In genomic region chr6:53820486-53820985, GRCm38 (mm10) we compare ENCODE assay signal across 8 mouse cellular contexts. TPM values are rescaled to one million over a fixed set of nuclear protein-coding genes. Genes with fewer than 3 reads are reported as not detected.
DNase-seq lines count a peak whose midpoint lies in the region; ATAC-seq and TF ChIP-seq lines count a peak whose summit lies in the region.

Tril (minus strand) TSS chr6:53820830.

- peak within 1 kb of the TSS; percentile 95 for H3K9ac ChIP-seq in kidney, embryonic 14.5 days (ENCODE audit: low read depth, low read length)
- peak within 1 kb of the TSS; percentile 75 for H3K9ac ChIP-seq in neural tube, embryonic 12.5 days

- H3K4me2 ChIP-seq in kidney, embryonic 14.5 days (replicated peaks; ENCODE audit: low read depth, low read length) = peak within 1 kb of the TSS; percentile 85
- H3K4me2 ChIP-seq in neural tube, embryonic 12.5 days (replicated peaks) = peak within 1 kb of the TSS; percentile 90

- DNase-seq in thymus, adult 2 months = no peak
- DNase-seq in thymus, postnatal 10 days (ENCODE audit: low spot score in 2 of 2) = no peak
- peak; percentile 81 for DNase-seq in heart, embryonic 10.5 days (ENCODE audit: low spot score)
- peak; percentile 40 for DNase-seq in liver
- DNase-seq in urinary bladder, postnatal 25 days (ENCODE audit: low spot score) = peak; percentile 69

- no peaks in the 10 kb centered on the region for H3K36me3 ChIP-seq in thymus, adult 2 months (ENCODE audit: control insufficient read depth, insufficient read depth, low read length)
- no peaks in the 10 kb centered on the region for H3K36me3 ChIP-seq in heart, embryonic 10.5 days
- H3K36me3 ChIP-seq in kidney, embryonic 14.5 days (ENCODE audit: control insufficient read depth, insufficient read depth, low read length) = peaks cover 11% of the 10 kb centered on the region; the same call in 1 of the 2 replicates
- H3K36me3 ChIP-seq in neural tube, embryonic 12.5 days = no peaks in the 10 kb centered on the region

- WGBS in thymus, adult 2 months = 3% methylated on average over 43 of the region's 43 CpGs
- under 1% methylated on average over 43 of the region's 43 CpGs for WGBS in heart, embryonic 10.5 days
- under 1% methylated on average over 43 of the region's 43 CpGs for WGBS in kidney, embryonic 14.5 days
- WGBS in neural tube, embryonic 12.5 days = under 1% methylated on average over 43 of the region's 43 CpGs

- H3K4me3 ChIP-seq in thymus, adult 2 months (ENCODE audit: control insufficient read depth, insufficient read depth, low read length) = 0 out of 2 replicates have a peak within 1 kb of the TSS, but pooled peaks have one; percentile 8
- H3K4me3 ChIP-seq in embryonic fibroblast, embryonic 13.5 days (ENCODE audit: insufficient read depth, low read length) = peak within 1 kb of the TSS; percentile 43
- H3K4me3 ChIP-seq in heart, embryonic 10.5 days = peak within 1 kb of the TSS; percentile 69
- H3K4me3 ChIP-seq in kidney, embryonic 14.5 days (ENCODE audit: low read length) = peak within 1 kb of the TSS; percentile 72
- H3K4me3 ChIP-seq in neural tube, embryonic 12.5 days = peak within 1 kb of the TSS; percentile 52

- no peak within 1 kb of the TSS for H3K27ac ChIP-seq in thymus, adult 2 months (ENCODE audit: control insufficient read depth, insufficient read depth, low read length)
- no peak within 1 kb of the TSS for H3K27ac ChIP-seq in embryonic fibroblast, embryonic 13.5 days (ENCODE audit: insufficient read depth, low read length)
- peak within 1 kb of the TSS; percentile 81 for H3K27ac ChIP-seq in heart, embryonic 10.5 days
- peak within 1 kb of the TSS; percentile 98 for H3K27ac ChIP-seq in kidney, embryonic 14.5 days (ENCODE audit: low read depth, low read length)
- peak within 1 kb of the TSS; percentile 62 for H3K27ac ChIP-seq in neural tube, embryonic 12.5 days

- peaks cover 4% of the 10 kb centered on the region for H3K27me3 ChIP-seq in thymus, adult 2 months (ENCODE audit: control insufficient read depth, insufficient read depth, low read length)
- peaks cover 63% of the 10 kb centered on the region for H3K27me3 ChIP-seq in heart, embryonic 10.5 days (ENCODE audit: insufficient read depth, poor library complexity, severe bottlenecking)
- peaks cover 2% of the 10 kb centered on the region; the same call in 1 of the 2 replicates for H3K27me3 ChIP-seq in kidney, embryonic 14.5 days (ENCODE audit: control insufficient read depth, insufficient read depth, low read length)
- peaks cover 53% of the 10 kb centered on the region for H3K27me3 ChIP-seq in neural tube, embryonic 12.5 days (replicated peaks)

- no peaks in the 10 kb centered on the region; the same call in 1 of the 2 replicates for H3K4me1 ChIP-seq in thymus, adult 2 months (replicated peaks; ENCODE audit: control insufficient read depth, insufficient read depth, low read length)
- H3K4me1 ChIP-seq in embryonic fibroblast, embryonic 13.5 days (ENCODE audit: control insufficient read depth, insufficient read depth, low read length) = 0 out of 2 replicates have a peak, but pooled peaks cover 5% of the 10 kb centered on the region
- H3K4me1 ChIP-seq in heart, embryonic 10.5 days = peaks cover 34% of the 10 kb centered on the region
- H3K4me1 ChIP-seq in kidney, embryonic 14.5 days (ENCODE audit: control insufficient read depth, insufficient read depth, low read length) = peaks cover 18% of the 10 kb centered on the region
- H3K4me1 ChIP-seq in neural tube, embryonic 12.5 days = peaks cover 33% of the 10 kb centered on the region

- no peak for TF ChIP-seq POLR2A in thymus, adult 2 months (IDR thresholded peaks at IDR 0.05; ENCODE audit: control insufficient read depth, extremely low read depth, insufficient read depth, low read length, poor library complexity)
- TF ChIP-seq POLR2A in embryonic fibroblast, embryonic 13.5 days (IDR thresholded peaks at IDR 0.05; ENCODE audit: low read depth, low read length) = no peak

- no peaks in the 10 kb centered on the region for H3K9me3 ChIP-seq in heart, embryonic 10.5 days
- no peaks in the 10 kb centered on the region for H3K9me3 ChIP-seq in kidney, embryonic 14.5 days (ENCODE audit: control insufficient read depth, low read length)
- no peaks in the 10 kb centered on the region for H3K9me3 ChIP-seq in neural tube, embryonic 12.5 days

- no peak for TF ChIP-seq CTCF in thymus, adult 2 months (IDR thresholded peaks at IDR 0.05; ENCODE audit: borderline replicate concordance, control insufficient read depth, extremely low read depth, insufficient read depth, low read length, poor library complexity)
- no peak for TF ChIP-seq CTCF in embryonic fibroblast, embryonic 13.5 days (IDR thresholded peaks at IDR 0.05; ENCODE audit: borderline replicate concordance, insufficient read depth, low read length)

- ATAC-seq in kidney, embryonic 14.5 days (ENCODE audit: low FRiP score, low TSS enrichment) = peak; percentile 84
- peak; percentile 34 for ATAC-seq in neural tube, embryonic 12.5 days (ENCODE audit: low FRiP score, low read depth)

RNA-seq across cellular contexts. Expression of gene Tril, which starts in this region (rescaled TPM):
- polyA plus RNA-seq in thymus, adult 2 months (2012; rRNA removed) = 2.3 and 2.5 TPM in 2 replicates
- 0.27 and 3.2 TPM in 2 replicates for polyA plus RNA-seq in embryonic fibroblast, embryonic 13.5 days (2011; ENCODE audit: insufficient read length, low read depth, missing spikeins)
- polyA plus RNA-seq in heart, embryonic 10.5 days (2016; fragmentation: Nextera tagmentation; extraction: Ambion mirVana) = 7.5 and 15.3 TPM in 2 replicates
- 65.5 and 94.9 TPM in 2 replicates for polyA plus RNA-seq in kidney, embryonic 14.5 days (2014; fragmentation: Nextera tagmentation; extraction: Ambion mirVana)
- 25.4 and 29.8 TPM in 2 replicates for polyA plus RNA-seq in neural tube, embryonic 12.5 days (2016; fragmentation: Nextera tagmentation; extraction: Ambion mirVana)

Comparison
In these comparisons a context has a peak if more than half of its experiments do, and no peak if none do; other contexts are left out.
1. DNase-seq: peak in heart, embryonic 10.5 days (single experiment), liver (single experiment) and urinary bladder, postnatal 25 days (single experiment); none in thymus, adult 2 months (single experiment) and thymus, postnatal 10 days (0 of 2).
2. H3K27ac ChIP-seq: peak in heart, embryonic 10.5 days (single experiment), kidney, embryonic 14.5 days (single experiment) and neural tube, embryonic 12.5 days (single experiment); none in thymus, adult 2 months (single experiment) and embryonic fibroblast, embryonic 13.5 days (single experiment).
3. H3K4me3 ChIP-seq: peak in every context shown above with its lines; median percentile 72 in kidney, embryonic 14.5 days; 69 in heart, embryonic 10.5 days; 52 in neural tube, embryonic 12.5 days; 43 in embryonic fibroblast, embryonic 13.5 days; 8 in thymus, adult 2 months.